Mouse (Mus musculus) CH12.LX (cell line): ENCODE measurements around the gene Prelid3b. TPM values are rescaled to one million over a fixed set of nuclear protein-coding genes. Genes with fewer than 3 reads are reported as not detected.

Experiments used
- DNase-seq: peaks from one replicate; pipeline ENCODE4 v3.0.0-alpha.2; 2013; ENCODE audit errors: extremely low read depth
- H3K27ac ChIP-seq: 2 replicates; pipeline ENCODE4 v1.5.1; 2012; ENCODE audit warnings: low read depth, mild to moderate bottlenecking, control low read depth, moderate library complexity; ENCODE audit not compliant: insufficient read depth
- H3K27me3 ChIP-seq: replicated peaks from 2 replicates; pipeline ENCODE3; 2012; ENCODE audit warnings: inconsistent platforms
- H3K36me3 ChIP-seq, 2 experiments: replicated peaks in 1 of 2; 2 replicates each; pipeline versions ENCODE3 to v1.6.1; 2012; ENCODE audit warnings: inconsistent platforms in 1 of 2, low read length in 1 of 2, mild to moderate bottlenecking in 1 of 2, mixed read lengths in 1 of 2, moderate library complexity in 1 of 2; ENCODE audit not compliant: control insufficient read depth in 1 of 2, insufficient read depth in 1 of 2
- H3K4me1 ChIP-seq, 2 experiments: 2 replicates each; pipeline ENCODE4 v1.6.1; 2012; ENCODE audit warnings: inconsistent platforms in 1 of 2, moderate library complexity in 1 of 2; ENCODE audit not compliant: insufficient read depth in 2 of 2, control insufficient read depth in 1 of 2
- H3K4me2 ChIP-seq: 2 replicates; pipeline ENCODE4 v1.6.1; 2012; ENCODE audit warnings: low read depth, mild to moderate bottlenecking, control low read depth; ENCODE audit not compliant: poor library complexity, insufficient read depth, severe bottlenecking
- H3K4me3 ChIP-seq, 3 experiments: fragments of 150-350 bp in 1 of 3; sonication (generic) in 1 of 3; replicated peaks in 1 of 3; 2 replicates each; pipeline versions ENCODE3 to v1.5.1; 2011 to 2012; ENCODE audit warnings: low read depth in 2 of 3, low read length in 2 of 3, mild to moderate bottlenecking in 2 of 3, moderate library complexity in 2 of 3, control low read depth in 1 of 3, improper control_type of control experiment in 1 of 3, inconsistent platforms in 1 of 3, mixed read lengths in 1 of 3; ENCODE audit not compliant: poor library complexity in 1 of 3
- H3K79me2 ChIP-seq: replicated peaks from 2 replicates; pipeline ENCODE4 v1.6.1; 2012; ENCODE audit warnings: mild to moderate bottlenecking, moderate library complexity; ENCODE audit not compliant: control insufficient read depth, poor library complexity, insufficient read depth, severe bottlenecking; ENCODE audit errors: extremely low read depth
- H3K9ac ChIP-seq: 2 replicates; pipeline ENCODE4 v1.6.1; 2012; ENCODE audit warnings: low read depth, mild to moderate bottlenecking, control low read depth, moderate library complexity; ENCODE audit not compliant: insufficient read depth
- H3K9me3 ChIP-seq: replicated peaks from 2 replicates; pipeline ENCODE3; 2012; ENCODE audit warnings: low read length, inconsistent platforms, mixed read lengths
- CHD2 ChIP-seq: IDR thresholded peaks from 2 replicates; pipeline ENCODE4 v1.6.1; 2011; ENCODE audit warnings: low read length, improper control_type of control experiment
- E2F4 ChIP-seq: IDR thresholded peaks from 2 replicates; pipeline ENCODE4 v1.6.1; 2011; ENCODE audit warnings: low read depth, low read length, improper control_type of control experiment; ENCODE audit not compliant: insufficient replicate concordance
- ELF1 ChIP-seq: IDR thresholded peaks from 2 replicates; pipeline ENCODE4 v1.6.1; 2014; ENCODE audit warnings: low read depth, mild to moderate bottlenecking, inconsistent platforms, low read length, improper control_type of control experiment
- ETS1 ChIP-seq: conservative IDR thresholded peaks from 2 replicates; pipeline ENCODE4 v1.6.1; 2012; ENCODE audit warnings: low read depth, mild to moderate bottlenecking, inconsistent platforms, low read length, improper control_type of control experiment, moderate library complexity
- GABPA ChIP-seq: IDR thresholded peaks from 2 replicates; pipeline ENCODE4 v1.6.1; 2012; ENCODE audit warnings: low read depth, low read length, improper control_type of control experiment, inconsistent platforms; ENCODE audit not compliant: insufficient replicate concordance
- HCFC1 ChIP-seq: IDR thresholded peaks from 2 replicates; pipeline ENCODE4 v1.6.1; 2012; ENCODE audit warnings: low read depth, mild to moderate bottlenecking, inconsistent platforms, low read length, improper control_type of control experiment
- JUN ChIP-seq: IDR thresholded peaks from 2 replicates; pipeline ENCODE4 v1.6.1; 2011; ENCODE audit warnings: low read depth, mild to moderate bottlenecking, low read length, improper control_type of control experiment, moderate library complexity; ENCODE audit not compliant: insufficient read depth
- KAT2A ChIP-seq: IDR thresholded peaks from 2 replicates; pipeline ENCODE4 v1.6.1; 2012; ENCODE audit warnings: low read length, improper control_type of control experiment, inconsistent platforms; ENCODE audit not compliant: insufficient replicate concordance
- MAX ChIP-seq: IDR thresholded peaks from 2 replicates; pipeline ENCODE4 v1.6.1; 2011; ENCODE audit warnings: low read length, improper control_type of control experiment
- MAZ ChIP-seq: IDR thresholded peaks from 2 replicates; pipeline ENCODE4 v1.6.1; 2012; ENCODE audit warnings: low read depth, mild to moderate bottlenecking, inconsistent platforms, low read length, improper control_type of control experiment, moderate library complexity
- MXI1 ChIP-seq: IDR thresholded peaks from 2 replicates; pipeline ENCODE4 v1.6.1; 2011; ENCODE audit warnings: mild to moderate bottlenecking, low read depth, low read length, improper control_type of control experiment
- MYC ChIP-seq: IDR thresholded peaks from 2 replicates; pipeline ENCODE4 v1.6.1; 2011; ENCODE audit warnings: low read depth, mild to moderate bottlenecking, improper control_type of control experiment, low read length
- NELFE ChIP-seq: IDR thresholded peaks from 2 replicates; pipeline ENCODE4 v1.6.1; 2011; ENCODE audit warnings: low read depth, low read length, improper control_type of control experiment
- NRF1 ChIP-seq: IDR thresholded peaks from 2 replicates; pipeline ENCODE4 v1.6.1; 2014; ENCODE audit warnings: low read depth, mild to moderate bottlenecking, inconsistent platforms, low read length, improper control_type of control experiment, moderate library complexity
- POLR2A ChIP-seq: IDR thresholded peaks from 2 replicates; pipeline ENCODE4 v1.6.1; 2011; ENCODE audit warnings: low read depth, mild to moderate bottlenecking, improper control_type of control experiment, low read length
- RCOR1 ChIP-seq: conservative IDR thresholded peaks from 2 replicates; pipeline ENCODE4 v1.6.1; 2012; ENCODE audit warnings: low read depth, mild to moderate bottlenecking, inconsistent platforms, low read length, improper control_type of control experiment
- SIN3A ChIP-seq: IDR thresholded peaks from 2 replicates; pipeline ENCODE4 v1.6.1; 2012; ENCODE audit warnings: low read length, improper control_type of control experiment, inconsistent platforms
- TBP ChIP-seq: conservative IDR thresholded peaks from 2 replicates; pipeline ENCODE4 v1.6.1; 2011; ENCODE audit warnings: low read depth, low read length, improper control_type of control experiment
- TCF12 ChIP-seq: IDR thresholded peaks from 2 replicates; pipeline ENCODE4 v1.6.1; 2014; ENCODE audit warnings: low read depth, mild to moderate bottlenecking, inconsistent platforms, low read length, improper control_type of control experiment
- UBTF ChIP-seq: IDR thresholded peaks from 2 replicates; pipeline ENCODE4 v1.6.1; 2012; ENCODE audit warnings: low read depth, mild to moderate bottlenecking, inconsistent platforms, low read length, improper control_type of control experiment, moderate library complexity
- USF1 ChIP-seq: IDR thresholded peaks from 2 replicates; pipeline ENCODE4 v1.6.1; 2014; ENCODE audit warnings: low read depth, mild to moderate bottlenecking, inconsistent platforms, low read length, improper control_type of control experiment
- ZMIZ1 ChIP-seq: IDR thresholded peaks from 2 replicates; pipeline ENCODE4 v1.6.1; 2012; ENCODE audit warnings: low read depth, mild to moderate bottlenecking, inconsistent platforms, low read length, improper control_type of control experiment
- dilution Hi-C: fragments of 300-500 bp; cut with MboI; formaldehyde crosslinking; loops from 2 replicates; pipeline ENCODE4 v1.14.3; 2020; ENCODE audit warnings: low sequenced_read_pairs; ENCODE audit not compliant: extremely low pct_unique_long_range_greater_than_20kb, extremely low pct_ligation_motif_present
- in situ Hi-C: fragments of 300-500 bp; cut with MboI; formaldehyde crosslinking; loops from 3 replicates; pipeline ENCODE4 v1.14.3; 2019; ENCODE audit warnings: low sequenced_read_pairs, low pct_ligation_motif_present, low pct_unique_long_range_greater_than_20kb, mixed read lengths
- polyA plus RNA-seq: library from polyadenylated mRNA; unstranded; fragments of >175 nt; gene quantifications from 2 replicates; pipeline ENCODE4 v1.2.1, GENCODE M21; 2012; ENCODE audit warnings: low read depth; ENCODE audit not compliant: insufficient read length
- total RNA-seq, 2 experiments: library from RNA; depleted of rRNA; stranded (reverse); fragments of 300-350 nt in 1 of 2; fragments of >200 nt in 1 of 2; gene quantifications; 2 replicates each; pipeline ENCODE4 v1.2.3; 2012 to 2014

Prelid3b gene
- total and polyA plus RNA-seq, 3 experiments, result 90.3 to 187 (median 179) TPM

GRCm38 (mm10) chr2:174470333-174470732 lies 2.5 kb downstream of the Prelid3b start:
- Histone ChIP-seq H3K4me3 (no peak overlapping the region), H3K79me2 (peaks cover 39% of the 10 kb centered on the region), H3K27me3 (no peaks in the 10 kb centered on the region), H3K27ac (no peak overlapping the region), H3K4me2 (no peak overlapping the region), H3K9me3 (no peaks in the 10 kb centered on the region), H3K36me3 (peaks cover 37 to 61% of the 10 kb centered on the region in 2 experiments), H3K9ac (no peak overlapping the region), H3K4me1 (peaks cover 8 to 48% of the 10 kb centered on the region in 2 experiments)
- TF ChIP-seq HCFC1 (no peak), TBP (no peak), MAX (no peak), RCOR1 (no peak), E2F4 (no peak), UBTF (no peak), JUN (no peak)
- DNase-seq, result no peak
- in situ Hi-C loops, result no loop called here
- dilution Hi-C loops, result no loop called here

- no peaks in the 10 kb centered on the region for H3K9me3 ChIP-seq
- TF ChIP-seq MAZ, result no peak
- peak; percentile 36; the same call in 1 of the 2 replicates for TF ChIP-seq TCF12
- TF ChIP-seq KAT2A, result peak; percentile 87; the same call in 1 of the 2 replicates
- TF ChIP-seq MAX, result peak; percentile 47; the same call in 1 of the 2 replicates
- TF ChIP-seq ZMIZ1, result peak; percentile 22; the same call in 1 of the 2 replicates
- TF ChIP-seq ETS1, result no peak
- TF ChIP-seq NELFE, result peak; percentile 60; the same call in 1 of the 2 replicates
- no peak for TF ChIP-seq NRF1
- TF ChIP-seq HCFC1, result peak; percentile 94
- peak; percentile 74 for TF ChIP-seq POLR2A
- peak; percentile 8; the same call in 1 of the 2 replicates for TF ChIP-seq MYC
- no peak; the same call in 1 of the 2 replicates for TF ChIP-seq SIN3A
- peak; percentile 31; the same call in 1 of the 2 replicates for TF ChIP-seq MXI1
- TF ChIP-seq ELF1, result peak; percentile 90
- peak; percentile 93 for TF ChIP-seq CHD2
- TF ChIP-seq GABPA, result peak; percentile 41; the same call in 1 of the 2 replicates
- TF ChIP-seq RCOR1, result no peak
- no peak for TF ChIP-seq USF1
- TF ChIP-seq, all 38 proteins: peak for 12
- H3K27me3 ChIP-seq, result no peaks in the 10 kb centered on the region
- H3K27ac ChIP-seq, result peak within 1 kb of the TSS; percentile 71
- peak within 1 kb of the TSS; percentile 81 for H3K9ac ChIP-seq
- peak; percentile 91 for DNase-seq
- dilution Hi-C loops (no loop called here), in situ Hi-C loops (no loop called here)
- peaks cover 51 to 77% of the 10 kb centered on the region in 2 experiments for H3K36me3 ChIP-seq
- H3K4me2 ChIP-seq, result peak within 1 kb of the TSS; percentile 45
- H3K4me3 ChIP-seq, result peak within 1 kb of the TSS; percentile 82 to 98 (median 94)
- peaks cover 0 to 20% of the 10 kb centered on the region in 2 experiments; a peak in 2 of 4 replicates for H3K4me1 ChIP-seq
- peaks cover 21% of the 10 kb centered on the region for H3K79me2 ChIP-seq
Observed at GRCm38 (mm10) chr2:174463789-174464523, 8.9 kb downstream of the Prelid3b start, which contains the start of gene Atp5e. Gene Atp5e (minus strand): TSS chr2:174464105.
